Mouse (Mus musculus) neural tube, embryonic 12.5 days (tissue): ENCODE measurements around the gene Smu1. TPM values are rescaled to one million over a fixed set of nuclear protein-coding genes. Genes with fewer than 3 reads are reported as not detected.

Experiments
- ATAC-seq: fragments of 200-750 bp; cut with Nextera tagmentation; 2 replicates; pipeline ENCODE4 v1.8.0; 2017; ENCODE audit warnings: low read depth, mild to moderate bottlenecking, moderate TSS enrichment, moderate library complexity; ENCODE audit not compliant: low FRiP score
- H3K27ac ChIP-seq: fragments of 300-500 bp; sonication (generic); 2 replicates; pipeline ENCODE4 v1.5.1; 2016
- H3K27me3 ChIP-seq: fragments of 300-500 bp; sonication (generic); replicated peaks from 2 replicates; pipeline ENCODE4 v1.6.1; 2016; ENCODE audit warnings: mild to moderate bottlenecking
- H3K36me3 ChIP-seq: fragments of 300-500 bp; sonication (generic); 2 replicates; pipeline ENCODE4 v1.6.1; 2016; ENCODE audit warnings: mild to moderate bottlenecking
- H3K4me1 ChIP-seq: fragments of 300-500 bp; sonication (generic); 2 replicates; pipeline ENCODE4 v1.6.1; 2016
- H3K4me2 ChIP-seq: fragments of 300-500 bp; sonication (generic); replicated peaks from 2 replicates; pipeline ENCODE4 v1.6.1; 2016; ENCODE audit warnings: mild to moderate bottlenecking
- H3K4me3 ChIP-seq: fragments of 300-500 bp; sonication (generic); 2 replicates; pipeline ENCODE4 v1.5.1; 2016
- H3K9ac ChIP-seq: fragments of 300-500 bp; sonication (generic); 2 replicates; pipeline ENCODE4 v1.6.1; 2016; ENCODE audit warnings: mild to moderate bottlenecking
- H3K9me3 ChIP-seq: fragments of 300-500 bp; sonication (generic); 2 replicates; pipeline ENCODE4 v1.6.1; 2016; ENCODE audit warnings: mild to moderate bottlenecking
- WGBS: fragments of 180-500 bp; shearing (Covaris S2); methylation state at CpG from one replicate; pipeline ENCODE4 v1.1.7; 2016; 5-methylcytosine and 5-hydroxymethylcytosine counted together
- polyA plus RNA-seq: library from polyadenylated mRNA; unstranded; fragments of >200 nt; fragmentation: Nextera tagmentation; extraction: Ambion mirVana; gene quantifications from 2 replicates; pipeline ENCODE4 v1.2.1, GENCODE M21; 2016

Smu1 gene
- polyA plus RNA-seq, 1 experiment from 2014 or later: 145 TPM

GRCm38 (mm10) chr4:40784556-40785169 is 26.9 kb upstream of the Smu1 start:
- H3K4me2 ChIP-seq: no peak overlapping the region
- no peak overlapping the region for H3K27ac ChIP-seq
- H3K27me3 ChIP-seq: no peaks in the 10 kb centered on the region
- H3K9me3 ChIP-seq: no peaks in the 10 kb centered on the region
- ATAC-seq: no peak
- no peaks in the 10 kb centered on the region for H3K4me1 ChIP-seq
- no peak overlapping the region for H3K9ac ChIP-seq
- WGBS: 85% methylated on average over 10 of the region's 10 CpGs
- H3K36me3 ChIP-seq: no peaks in the 10 kb centered on the region
- H3K4me3 ChIP-seq: no peak overlapping the region

DNA sequence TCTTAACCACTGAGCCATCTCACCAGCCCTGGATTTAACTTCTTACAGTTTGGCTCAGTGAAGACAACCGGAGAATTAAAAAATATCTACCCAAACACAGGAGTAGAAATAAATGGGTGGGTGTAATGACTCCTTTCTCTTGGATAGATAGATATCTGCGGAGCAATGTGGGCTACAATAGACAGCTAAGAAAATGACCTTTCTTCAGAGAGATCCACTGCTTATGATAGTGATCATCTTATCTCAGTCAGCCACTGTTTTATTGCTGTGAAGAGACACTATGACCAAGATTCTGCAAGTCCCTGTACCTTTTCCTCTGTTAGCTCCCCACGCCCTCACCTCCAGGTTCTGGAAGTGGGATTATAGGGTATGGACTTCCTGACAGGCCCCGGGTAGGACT is 25.3 kb upstream of the Smu1 start:
- no peak overlapping the region for H3K4me2 ChIP-seq
- H3K4me3 ChIP-seq: no peak overlapping the region
- no peak for ATAC-seq
- WGBS: 96% methylated on average over 4 of the region's 4 CpGs
- H3K9ac ChIP-seq: no peak overlapping the region
- no peaks in the 10 kb centered on the region for H3K4me1 ChIP-seq
- no peaks in the 10 kb centered on the region for H3K36me3 ChIP-seq
- H3K27me3 ChIP-seq: no peaks in the 10 kb centered on the region
- H3K9me3 ChIP-seq: no peaks in the 10 kb centered on the region
- no peak overlapping the region for H3K27ac ChIP-seq

DNA sequence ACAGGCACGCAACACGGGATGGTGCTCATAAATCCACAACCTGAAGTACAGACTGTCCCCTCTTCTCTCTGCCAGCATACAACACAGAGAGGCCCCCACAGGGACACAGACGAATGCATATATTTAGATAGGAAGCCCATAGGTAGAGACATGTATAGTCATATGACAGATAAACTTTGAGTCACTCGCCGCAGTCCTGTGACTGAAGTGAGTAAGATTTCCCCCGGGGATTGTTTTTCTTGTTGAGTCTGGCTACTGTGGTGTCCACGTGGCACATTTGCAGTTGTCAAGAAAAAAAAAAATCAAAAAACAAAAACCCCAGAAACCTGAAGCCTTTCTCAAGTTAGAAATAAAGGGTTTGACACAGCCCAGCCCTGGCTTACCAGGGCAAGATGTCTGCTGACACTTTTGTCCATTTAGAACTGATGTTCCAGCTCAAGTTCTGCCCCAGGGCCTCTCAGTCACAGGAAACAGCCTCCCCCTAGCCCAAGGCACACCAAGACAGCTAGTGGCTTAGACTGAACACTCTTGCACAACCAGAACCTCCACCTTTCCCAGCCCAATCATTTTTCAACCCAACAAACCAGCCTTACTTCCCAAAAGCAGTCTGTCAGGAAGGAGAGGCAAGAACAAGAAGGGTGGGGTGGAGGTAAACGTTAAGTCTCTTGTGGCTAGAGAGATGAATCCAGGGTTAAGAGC is 24.2 kb upstream of the Smu1 start:
- Histone ChIP-seq H3K36me3 (no peaks in the 10 kb centered on the region), H3K4me2 (no peak overlapping the region), H3K4me3 (no peak overlapping the region), H3K27ac (no peak overlapping the region), H3K9me3 (no peaks in the 10 kb centered on the region), H3K9ac (no peak overlapping the region), H3K4me1 (no peaks in the 10 kb centered on the region), H3K27me3 (no peaks in the 10 kb centered on the region)
- WGBS: 74% methylated on average over 8 of the region's 8 CpGs
- no peak for ATAC-seq

DNA sequence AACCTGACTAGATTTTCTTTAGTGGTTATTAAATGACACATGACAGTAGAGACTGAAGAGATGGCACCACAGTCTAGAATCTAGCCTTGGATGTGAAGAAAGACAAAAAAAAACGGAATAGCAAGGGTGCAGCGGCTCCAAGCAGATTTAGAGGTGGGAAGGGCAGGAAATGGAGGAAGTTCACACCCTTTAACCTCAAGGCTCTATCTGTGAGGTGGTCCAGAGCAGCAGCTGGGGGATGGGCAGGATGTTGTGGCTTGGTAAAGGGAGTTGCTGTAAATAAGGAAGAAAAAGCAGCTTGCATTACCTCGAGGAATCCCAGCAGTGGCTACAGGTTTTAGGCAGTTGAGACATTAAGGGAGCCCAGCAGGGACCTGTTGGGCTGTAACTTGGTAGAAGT is 23.4 kb upstream of the Smu1 start:
- Histone ChIP-seq H3K9ac (no peak overlapping the region), H3K4me3 (no peak overlapping the region), H3K4me1 (no peaks in the 10 kb centered on the region), H3K4me2 (no peak overlapping the region), H3K36me3 (no peaks in the 10 kb centered on the region), H3K9me3 (no peaks in the 10 kb centered on the region), H3K27ac (no peak overlapping the region), H3K27me3 (no peaks in the 10 kb centered on the region)
- WGBS: 31% methylated on average over 3 of the region's 3 CpGs
- ATAC-seq: no peak

DNA sequence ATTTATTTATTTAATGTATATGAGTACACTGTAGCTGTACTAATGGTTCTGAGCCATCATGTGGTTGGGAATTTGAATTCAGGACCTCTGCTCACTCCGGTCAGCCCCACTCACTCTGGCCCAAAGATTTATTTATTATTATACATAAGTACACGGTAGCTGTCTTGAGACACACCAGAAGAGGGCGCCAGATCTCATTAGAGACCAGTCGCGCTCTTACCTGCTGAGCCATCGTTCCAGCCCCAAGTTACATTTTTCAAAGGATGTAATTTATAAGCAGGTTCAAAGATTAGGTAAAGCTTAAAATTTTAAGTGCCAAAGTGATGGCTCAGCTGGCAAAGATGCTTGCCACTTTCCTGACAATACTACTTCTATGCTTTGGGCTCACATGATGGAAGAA is 20.9 kb upstream of the Smu1 start:
- Histone ChIP-seq H3K27ac (no peak overlapping the region), H3K4me1 (peaks cover 6% of the 10 kb centered on the region; the same call in 1 of the 2 replicates), H3K36me3 (no peaks in the 10 kb centered on the region), H3K4me2 (no peak overlapping the region), H3K9ac (no peak overlapping the region), H3K9me3 (no peaks in the 10 kb centered on the region), H3K4me3 (no peak overlapping the region), H3K27me3 (peaks cover 3% of the 10 kb centered on the region; the same call in 1 of the 2 replicates)
- ATAC-seq: no peak
- WGBS: 87% methylated on average over 6 of the region's 6 CpGs

DNA sequence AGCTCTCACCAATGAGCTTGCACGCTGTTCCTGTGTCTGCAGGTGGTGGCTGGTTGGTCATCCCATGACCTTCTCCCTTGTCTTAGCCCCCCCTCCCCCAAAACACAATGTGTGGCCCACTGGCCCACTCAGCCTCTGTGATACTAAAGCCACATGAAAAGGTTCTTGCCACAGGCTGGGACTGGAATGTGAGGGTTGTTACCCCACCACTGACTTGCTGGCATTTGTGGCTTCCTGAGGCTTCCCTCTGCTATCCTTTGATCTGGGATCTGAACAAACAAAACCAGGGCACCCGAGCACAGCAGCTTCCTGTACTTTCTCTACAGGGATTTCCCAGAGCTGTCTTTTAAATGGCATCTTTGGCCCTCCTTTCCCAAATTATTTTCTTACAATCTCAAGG is 19.4 kb upstream of the Smu1 start:
- Histone ChIP-seq H3K27me3 (peaks cover 3% of the 10 kb centered on the region; the same call in 1 of the 2 replicates), H3K9ac (no peak overlapping the region), H3K4me1 (peaks cover 7% of the 10 kb centered on the region; the same call in 1 of the 2 replicates), H3K27ac (no peak overlapping the region), H3K4me3 (no peak overlapping the region), H3K4me2 (no peak overlapping the region), H3K9me3 (no peaks in the 10 kb centered on the region), H3K36me3 (no peaks in the 10 kb centered on the region)
- no peak for ATAC-seq
- 13% methylated on average over 2 of the region's 2 CpGs for WGBS

DNA sequence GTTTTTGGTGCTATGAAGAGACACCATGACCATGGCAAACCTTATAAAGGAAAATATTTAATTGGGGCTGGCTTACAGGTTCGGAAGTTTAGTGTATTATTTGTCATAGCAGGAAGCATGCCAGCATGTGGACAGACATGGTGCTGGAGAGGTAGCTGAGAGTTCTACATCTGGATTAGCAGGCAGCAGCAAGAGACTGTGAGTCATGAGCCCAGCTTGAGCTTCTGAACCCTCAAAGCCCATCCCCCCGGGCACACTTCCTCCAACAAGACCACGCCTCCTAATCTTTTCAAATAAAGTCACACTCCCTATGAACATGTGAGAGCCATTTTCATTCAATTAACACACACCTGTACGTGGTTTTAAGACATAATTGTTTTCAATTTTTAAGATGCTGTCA is 18.7 kb upstream of the Smu1 start:
- no peak overlapping the region for H3K27ac ChIP-seq
- WGBS: 81% methylated on average over 4 of the region's 4 CpGs
- H3K36me3 ChIP-seq: no peaks in the 10 kb centered on the region
- peaks cover 7% of the 10 kb centered on the region; the same call in 1 of the 2 replicates for H3K4me1 ChIP-seq
- ATAC-seq: no peak
- peaks cover 3% of the 10 kb centered on the region; the same call in 1 of the 2 replicates for H3K27me3 ChIP-seq
- no peak overlapping the region for H3K4me3 ChIP-seq
- no peak overlapping the region for H3K9ac ChIP-seq
- H3K4me2 ChIP-seq: no peak overlapping the region
- H3K9me3 ChIP-seq: no peaks in the 10 kb centered on the region

GRCm38 (mm10) chr4:40774279-40775259 is 16.8 kb upstream of the Smu1 start:
- no peak overlapping the region for H3K9ac ChIP-seq
- peaks cover 7% of the 10 kb centered on the region; the same call in 1 of the 2 replicates for H3K4me1 ChIP-seq
- peak overlapping the region; percentile 45 for H3K4me2 ChIP-seq
- no peak overlapping the region for H3K27ac ChIP-seq
- H3K27me3 ChIP-seq: peaks cover 3% of the 10 kb centered on the region; the same call in 1 of the 2 replicates
- 28% methylated on average over 12 of the region's 12 CpGs for WGBS
- H3K4me3 ChIP-seq: no peak overlapping the region
- H3K9me3 ChIP-seq: no peaks in the 10 kb centered on the region
- no peaks in the 10 kb centered on the region for H3K36me3 ChIP-seq
- ATAC-seq: peak; percentile 59; the same call in 1 of the 2 replicates

- H3K4me3 ChIP-seq: no peak overlapping the region
- H3K9me3 ChIP-seq: no peaks in the 10 kb centered on the region
- H3K27me3 ChIP-seq: no peaks in the 10 kb centered on the region; the same call in 1 of the 2 replicates
- H3K36me3 ChIP-seq: peaks cover 7% of the 10 kb centered on the region; the same call in 1 of the 2 replicates
- H3K9ac ChIP-seq: no peak overlapping the region
- WGBS: 56% methylated on average over 5 of the region's 5 CpGs
- no peak overlapping the region for H3K4me2 ChIP-seq
- H3K27ac ChIP-seq: no peak overlapping the region
- peaks cover 2% of the 10 kb centered on the region; the same call in 1 of the 2 replicates for H3K4me1 ChIP-seq
- ATAC-seq: no peak
These were observed 2.2 kb upstream of the Smu1 start for GRCm38 (mm10) chr4:40759876-40760275.

DNA sequence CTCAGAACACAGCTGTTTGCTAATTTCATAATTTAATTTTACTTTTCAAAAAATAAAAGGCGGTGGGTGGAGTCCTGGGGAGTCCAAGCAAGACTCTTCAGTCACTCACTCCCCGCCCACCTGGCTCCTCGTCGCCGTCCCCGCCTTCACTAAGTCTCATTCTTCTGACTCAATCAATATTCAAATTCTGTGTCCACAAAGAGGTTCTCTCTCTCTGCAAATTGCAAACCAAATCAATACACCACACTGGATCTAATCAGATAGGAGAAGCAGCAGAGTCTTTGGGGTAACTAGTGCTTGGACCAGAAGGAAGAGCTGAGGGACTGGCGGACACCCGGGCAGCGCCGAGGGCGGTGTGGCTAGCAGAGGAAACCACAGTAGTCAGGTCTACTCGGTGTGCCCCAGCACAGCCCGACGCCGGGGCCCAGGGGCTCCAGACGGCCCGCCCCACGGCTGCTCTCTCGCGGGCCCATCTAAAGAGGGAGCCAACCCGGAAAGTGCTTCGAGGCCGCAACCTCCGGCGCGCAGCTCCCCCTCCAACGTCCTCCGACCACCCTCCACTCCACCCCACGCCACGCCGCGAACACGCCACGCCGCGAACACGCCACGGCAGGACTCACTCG is 455 bp downstream of the Smu1 start:
- no peaks in the 10 kb centered on the region for H3K9me3 ChIP-seq
- H3K27me3 ChIP-seq: no peaks in the 10 kb centered on the region; the same call in 1 of the 2 replicates
- no peak overlapping the region for H3K27ac ChIP-seq
- peaks cover 31% of the 10 kb centered on the region for H3K36me3 ChIP-seq
- peak overlapping the region; percentile 86 for H3K9ac ChIP-seq
- H3K4me3 ChIP-seq: peak overlapping the region; percentile 82
- peak; percentile 85 for ATAC-seq
- WGBS: under 1% methylated on average over 39 of the region's 39 CpGs
- peak overlapping the region; percentile 62 for H3K4me2 ChIP-seq
- peaks cover 2% of the 10 kb centered on the region; the same call in 1 of the 2 replicates for H3K4me1 ChIP-seq

GRCm38 (mm10) chr4:40735351-40735750 is 22.4 kb downstream of the Smu1 start:
- H3K4me1 ChIP-seq: no peaks in the 10 kb centered on the region
- peaks cover 77% of the 10 kb centered on the region for H3K36me3 ChIP-seq
- H3K9ac ChIP-seq: no peak overlapping the region
- no peak for ATAC-seq
- H3K27ac ChIP-seq: no peak overlapping the region
- no peaks in the 10 kb centered on the region for H3K27me3 ChIP-seq
- H3K4me3 ChIP-seq: no peak overlapping the region
- no peaks in the 10 kb centered on the region for H3K9me3 ChIP-seq
- 81% methylated on average over 1 of the region's 1 CpGs for WGBS
- no peak overlapping the region for H3K4me2 ChIP-seq
